ENCODE assay signal across 11 mouse cellular contexts in genomic region chr6:35353846-35354621, GRCm38 (mm10). TPM values are rescaled to one million over a fixed set of nuclear protein-coding genes. Genes with fewer than 3 reads are reported as not detected.
DNase-seq lines count a peak whose midpoint lies in the region; ATAC-seq and TF ChIP-seq lines count a peak whose summit lies in the region.
"Had no signal": no experiment of that assay in that cellular context is flagged by ENCODE, and none has a peak within 500 bp of the region (broad histone marks: within the 10 kb centered on the region; RNA-seq: fewer than 3 reads in every experiment).

No protein-coding gene starts in this region.

- WGBS in heart, embryonic 12.5 days, result 27% methylated on average over 17 of the region's 18 CpGs
- WGBS in forebrain, embryonic 15.5 days, result 6% methylated on average over 18 of the region's 18 CpGs
- 13% methylated on average over 17 of the region's 18 CpGs for WGBS in midbrain, embryonic 10.5 days

- 0 out of 2 replicates have a peak, but pooled peaks cover 3% of the 10 kb centered on the region for H3K9me3 ChIP-seq in heart, embryonic 12.5 days (replicated peaks)
- no peaks in the 10 kb centered on the region for H3K9me3 ChIP-seq in ES-Bruce4 (replicated peaks; ENCODE audit: control insufficient read depth, insufficient read depth, low read length, poor library complexity, severe bottlenecking)
- H3K9me3 ChIP-seq in forebrain, embryonic 15.5 days, result no peaks in the 10 kb centered on the region
- H3K9me3 ChIP-seq in midbrain, embryonic 10.5 days (replicated peaks), result no peaks in the 10 kb centered on the region

- DNase-seq in heart, postnatal 14 days, result no peak
- DNase-seq in midbrain, embryonic 10.5 days (ENCODE audit: low spot score), result peak; percentile 40
- DNase-seq in layer of hippocampus, postnatal 10 days (ENCODE audit: low spot score in 2 of 2), result no peak
- DNase-seq in adrenal gland, postnatal 36 days, result no peak
- DNase-seq in adrenal gland, adult 8-10 months, result no peak
- DNase-seq: adrenal gland, postnatal 25 days; gastrocnemius, postnatal 10 days had no signal

- 0 out of 2 replicates have a peak, but pooled peaks cover 4% of the 10 kb centered on the region for H3K27me3 ChIP-seq in heart, embryonic 12.5 days (replicated peaks)
- no peaks in the 10 kb centered on the region for H3K27me3 ChIP-seq in ES-Bruce4 (ENCODE audit: control insufficient read depth, insufficient read depth, low read length, poor library complexity, severe bottlenecking)
- no peaks in the 10 kb centered on the region for H3K27me3 ChIP-seq in forebrain, embryonic 15.5 days
- no peaks in the 10 kb centered on the region for H3K27me3 ChIP-seq in midbrain, embryonic 10.5 days (ENCODE audit: low read depth, poor library complexity, severe bottlenecking)

- no peaks in the 10 kb centered on the region for H3K36me3 ChIP-seq in heart, embryonic 12.5 days
- no peaks in the 10 kb centered on the region for H3K36me3 ChIP-seq in ES-Bruce4 (ENCODE audit: control insufficient read depth, insufficient read depth, low read length, poor library complexity, severe bottlenecking)
- no peaks in the 10 kb centered on the region for H3K36me3 ChIP-seq in forebrain, embryonic 15.5 days
- H3K36me3 ChIP-seq in midbrain, embryonic 10.5 days, result no peaks in the 10 kb centered on the region

- H3K27ac ChIP-seq in heart, embryonic 12.5 days (ENCODE audit: poor library complexity, severe bottlenecking), result no peak overlapping the region
- H3K27ac ChIP-seq in ES-Bruce4 (ENCODE audit: insufficient read depth, low read length), result peak overlapping the region; percentile 17
- no peak overlapping the region for H3K27ac ChIP-seq in forebrain, embryonic 15.5 days (replicated peaks)
- peak overlapping the region; percentile 65; the same call in 1 of the 2 replicates for H3K27ac ChIP-seq in midbrain, embryonic 10.5 days (replicated peaks)
- H3K27ac ChIP-seq: macrophage had no signal

- no peak overlapping the region for H3K9ac ChIP-seq in heart, embryonic 12.5 days
- H3K9ac ChIP-seq in ES-Bruce4 (ENCODE audit: low read depth, poor library complexity, severe bottlenecking), result peak overlapping the region; percentile 6; the same call in 1 of the 2 replicates
- no peak overlapping the region for H3K9ac ChIP-seq in forebrain, embryonic 15.5 days (replicated peaks)

- peak overlapping the region; percentile 47 for H3K4me2 ChIP-seq in heart, embryonic 12.5 days
- H3K4me2 ChIP-seq in forebrain, embryonic 15.5 days (replicated peaks), result peak overlapping the region; percentile 18

- no peak for TF ChIP-seq POLR2A in ES-Bruce4 (IDR thresholded peaks at IDR 0.05; ENCODE audit: insufficient read depth, low read length)

- ATAC-seq in heart, embryonic 12.5 days (ENCODE audit: insufficient number of reproducible peaks, low FRiP score), result peak; percentile 36
- peak; percentile 30 for ATAC-seq in forebrain, embryonic 15.5 days (replicated peaks)

- H3K4me1 ChIP-seq in heart, embryonic 12.5 days (replicated peaks), result peaks cover 16% of the 10 kb centered on the region
- H3K4me1 ChIP-seq in ES-Bruce4 (ENCODE audit: control insufficient read depth, insufficient read depth, low read length), result peaks cover 12% of the 10 kb centered on the region
- H3K4me1 ChIP-seq in forebrain, embryonic 15.5 days, result peaks cover 14% of the 10 kb centered on the region
- H3K4me1 ChIP-seq in midbrain, embryonic 10.5 days, result peaks cover 21% of the 10 kb centered on the region

- H3K4me3 ChIP-seq in heart, embryonic 12.5 days, result no peak overlapping the region
- no peak overlapping the region; the same call in 1 of the 2 replicates for H3K4me3 ChIP-seq in ES-Bruce4 (ENCODE audit: low read depth, low read length)
- H3K4me3 ChIP-seq in forebrain, embryonic 15.5 days, result no peak overlapping the region
- peak overlapping the region; percentile 34 for H3K4me3 ChIP-seq in midbrain, embryonic 10.5 days

- intact Hi-C loops in heart, postnatal 14 days (cut with DNase I), result no loop called here

- no peak for TF ChIP-seq EP300 in ES-Bruce4 (IDR thresholded peaks at IDR 0.05; ENCODE audit: insufficient read depth, low read depth, low read length)

- no peak for TF ChIP-seq CTCF in ES-Bruce4 (IDR thresholded peaks at IDR 0.05; ENCODE audit: low read depth, low read length)

RNA-seq across cellular contexts. Expression of gene Fam180a, which starts 28.1 kb away (rescaled TPM):
- 0.10 and 0.50 TPM in 2 replicates for polyA plus RNA-seq in heart, embryonic 12.5 days (2016; fragmentation: Nextera tagmentation; extraction: Ambion mirVana)
- total RNA-seq in heart, postnatal 14 days (2021), result 1 to 10 TPM; 1.5 to 2.2 TPM
- polyA plus RNA-seq in ES-Bruce4 (2011; ENCODE audit: insufficient read depth, insufficient read length, low read depth, missing spikeins), result not detected in 2 replicates
- polyA plus RNA-seq in forebrain, embryonic 15.5 days (2015; fragmentation: Nextera tagmentation; extraction: Ambion mirVana), result 0.34 and 0.56 TPM in 2 replicates
- not detected in 2 replicates for polyA plus RNA-seq in midbrain, embryonic 10.5 days (2016; fragmentation: Nextera tagmentation; extraction: Ambion mirVana)
- total RNA-seq in layer of hippocampus, postnatal 10 days (2021), result 1 to 10 TPM; 1.8 to 2.1 TPM
- total RNA-seq in adrenal gland, postnatal 36 days (2021), result 1 to 10 TPM; 1.7 to 4.6 TPM
- total RNA-seq in adrenal gland, adult 8-10 months (2022), result 1 to 10 TPM; 1.6 to 3.4 (median 2.8) TPM
- polyA plus RNA-seq: macrophage had no signal

RNA-seq across cellular contexts. Expression of gene Slc13a4, which starts 46.1 kb away (rescaled TPM):
- 2.1 and 2.4 TPM in 2 replicates for polyA plus RNA-seq in heart, embryonic 12.5 days (2016; fragmentation: Nextera tagmentation; extraction: Ambion mirVana)
- total RNA-seq in heart, postnatal 14 days (2021), result under 1 TPM; 0.17 to 0.33 TPM
- 1.1 and 1.2 TPM in 2 replicates for polyA plus RNA-seq in ES-Bruce4 (2011; ENCODE audit: insufficient read depth, insufficient read length, low read depth, missing spikeins)
- 3.1 and 3.7 TPM in 2 replicates for polyA plus RNA-seq in forebrain, embryonic 15.5 days (2015; fragmentation: Nextera tagmentation; extraction: Ambion mirVana)
- polyA plus RNA-seq in midbrain, embryonic 10.5 days (2016; fragmentation: Nextera tagmentation; extraction: Ambion mirVana), result 0.16 and 0.37 TPM in 2 replicates
- total RNA-seq in layer of hippocampus, postnatal 10 days (2021), result 1 to 10 TPM; 5.7 to 6.4 TPM
- total RNA-seq in adrenal gland, postnatal 36 days (2021), result under 1 TPM; 0.46 TPM
- under 1 TPM; 0.17 to 0.49 (median 0.45) TPM for total RNA-seq in adrenal gland, adult 8-10 months (2022)
- polyA plus RNA-seq: macrophage had no signal

Comparison
In these comparisons a context has a peak if more than half of its experiments do, and no peak if none do; other contexts are left out.
1. H3K27ac ChIP-seq: peak in ES-Bruce4 (single experiment) and midbrain, embryonic 10.5 days (single experiment); none in heart, embryonic 12.5 days (single experiment) and forebrain, embryonic 15.5 days (single experiment).
2. RNA of gene Slc13a4, which starts 46.1 kb away (total RNA-seq): 5.7 to 6.4 TPM in layer of hippocampus, postnatal 10 days; 0.17 to 0.49 TPM in adrenal gland, adult 8-10 months, 0.46 TPM in adrenal gland, postnatal 36 days and 0.17 to 0.33 TPM in heart, postnatal 14 days; every median in the first group is over 4 times any median in the second.